Mouse (Mus musculus) spleen, adult 2 months (tissue): ENCODE data around the gene Ppif.

Source experiments
- CTCF ChIP-seq: fragments of 200-500 bp; IDR thresholded peaks from 2 replicates; pipeline ENCODE4 v1.5.1; 2011; ENCODE audit warnings: mild to moderate bottlenecking, inconsistent platforms; ENCODE audit not compliant: insufficient read depth, insufficient read length, insufficient replicate concordance; ENCODE audit errors: extremely low read depth
- POLR2A ChIP-seq: fragments of 200-500 bp; IDR thresholded peaks from 2 replicates; pipeline ENCODE4 v1.6.1; 2011; ENCODE audit warnings: low read depth, low read length, inconsistent platforms

- TF ChIP-seq CTCF (no peak), POLR2A (no peak)
Measured at GRCm38 (mm10) chr14:25651905-25652304, 42.0 kb upstream of the Ppif start.
